Mouse (Mus musculus): ENCODE results near the gene Polr3g. TPM values are rescaled to one million over a fixed set of nuclear protein-coding genes. Genes with fewer than 3 reads are reported as not detected.
"Not testable (repeated sequence)": the region's sequence is repeated elsewhere in the genome, so short reads cannot be mapped to it uniquely, and the experiment has no call there.

Gene Polr3g
- polyA plus RNA-seq, 1 experiment from 2014 or later = 3.3 TPM

DNA sequence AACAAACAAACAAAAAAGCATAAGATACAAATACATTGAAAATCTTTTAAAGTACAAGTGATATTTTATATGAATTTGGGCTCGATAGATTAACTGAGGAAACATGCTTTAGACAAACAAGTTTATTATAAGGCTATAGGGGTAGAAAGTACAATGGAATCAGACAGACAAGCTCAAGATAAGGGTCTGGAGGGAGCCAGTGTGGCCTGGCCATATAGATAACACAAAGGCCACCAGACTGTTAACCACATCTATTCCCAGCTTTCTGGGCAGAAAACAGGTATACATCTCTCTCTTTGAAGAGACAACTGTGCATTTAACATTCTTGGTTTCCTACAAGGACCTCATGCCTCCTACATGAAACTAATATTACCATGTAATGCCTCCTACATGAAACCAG is 19.5 kb upstream of the Polr3g start:
- no peak for ATAC-seq
- no peak overlapping the region for H3K27ac ChIP-seq (ENCODE audit: low read length)

DNA sequence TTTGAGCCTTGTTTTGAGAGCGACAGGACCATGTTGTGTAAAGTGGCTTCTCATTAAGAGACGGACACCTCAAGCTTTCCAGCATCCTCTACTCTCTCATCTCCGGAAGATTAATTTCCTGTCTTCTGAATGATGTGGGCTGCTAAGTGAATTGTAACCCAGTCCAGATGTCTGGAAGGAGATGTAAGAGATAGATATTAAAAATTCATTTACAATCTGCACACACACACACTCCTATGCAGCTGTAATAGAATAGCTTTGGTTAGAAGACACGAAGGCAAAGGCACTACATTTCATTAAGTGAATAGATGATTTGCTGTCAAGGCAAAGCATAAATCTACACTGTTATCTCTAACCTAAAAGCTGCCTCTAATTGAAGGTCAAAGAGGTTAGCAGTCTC is 18.3 kb upstream of the Polr3g start:
- no peak for ATAC-seq

More for the DNA sequence above, 19.5 kb upstream of the Polr3g start:
- no peak overlapping the region for H3K9ac ChIP-seq (ENCODE audit: low read depth, low read length)
- H3K4me1 ChIP-seq (ENCODE audit: control insufficient read depth, insufficient read depth, low read length) = no peaks in the 10 kb centered on the region
- H3K36me3 ChIP-seq (ENCODE audit: control insufficient read depth, insufficient read depth, low read length) = no peaks in the 10 kb centered on the region
- H3K4me2 ChIP-seq (ENCODE audit: low read length) = no peak overlapping the region
- no peaks in the 10 kb centered on the region for H3K27me3 ChIP-seq (ENCODE audit: control insufficient read depth, insufficient read depth, low read depth, low read length)
- H3K9me3 ChIP-seq (replicated peaks; ENCODE audit: control insufficient read depth, low read length, poor library complexity, severe bottlenecking) = no peaks in the 10 kb centered on the region
- WGBS = 98% methylated on average over 1 of the region's 1 CpGs
- no peak overlapping the region for H3K4me3 ChIP-seq (ENCODE audit: low read depth, low read length)

DNA sequence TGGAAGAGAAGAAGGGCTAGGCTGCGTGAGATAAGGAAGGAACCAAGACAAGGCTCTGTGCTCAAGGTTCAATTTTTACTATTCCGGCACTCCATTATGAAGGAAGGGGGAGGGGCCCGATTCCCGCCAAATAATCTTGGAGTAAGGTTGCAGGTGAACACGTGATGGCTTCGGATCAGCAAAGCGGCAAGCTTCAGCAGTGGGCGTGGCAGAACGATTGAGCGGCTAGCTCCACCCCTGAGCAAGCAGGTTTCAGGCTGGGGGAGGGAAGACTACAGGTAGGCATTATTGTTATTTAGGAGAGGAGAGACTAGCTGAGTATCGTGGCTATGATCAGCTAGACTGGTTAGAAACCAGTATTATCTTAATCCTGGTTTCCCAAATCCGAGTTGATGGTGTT is 17.3 kb upstream of the Polr3g start:
- not testable (repeated sequence) for ATAC-seq

More for the DNA sequence above, 18.3 kb upstream of the Polr3g start:
- H3K9ac ChIP-seq (ENCODE audit: low read depth, low read length) = no peak overlapping the region
- no peaks in the 10 kb centered on the region for H3K27me3 ChIP-seq (ENCODE audit: control insufficient read depth, insufficient read depth, low read depth, low read length)
- H3K9me3 ChIP-seq (replicated peaks; ENCODE audit: control insufficient read depth, low read length, poor library complexity, severe bottlenecking) = no peaks in the 10 kb centered on the region
- H3K4me3 ChIP-seq (ENCODE audit: low read depth, low read length) = no peak overlapping the region
- no peak overlapping the region for H3K4me2 ChIP-seq (ENCODE audit: low read length)
- H3K4me1 ChIP-seq (ENCODE audit: control insufficient read depth, insufficient read depth, low read length) = no peaks in the 10 kb centered on the region
- no peaks in the 10 kb centered on the region for H3K36me3 ChIP-seq (ENCODE audit: control insufficient read depth, insufficient read depth, low read length)
- WGBS = 73% methylated on average over 4 of the region's 4 CpGs
- no peak overlapping the region for H3K27ac ChIP-seq (ENCODE audit: low read length)

DNA sequence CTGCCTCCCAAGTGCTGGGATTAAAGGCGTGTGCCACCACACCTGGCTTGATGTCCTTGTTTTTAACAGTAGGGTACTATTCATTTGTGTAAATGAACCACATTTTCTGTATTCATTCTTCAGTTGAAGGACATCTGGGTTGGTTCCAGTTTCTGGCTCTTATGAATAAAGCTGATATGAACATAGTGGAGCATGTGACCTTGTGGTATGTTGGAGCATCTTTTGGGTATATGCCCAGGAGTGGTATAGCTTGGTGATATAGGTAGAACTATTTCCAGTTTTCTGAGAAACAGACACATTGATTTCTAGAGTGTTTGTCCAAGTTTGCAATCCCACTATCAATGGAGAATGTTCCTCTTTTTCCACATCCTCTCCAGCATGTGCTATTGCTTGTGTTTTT is 3.1 kb upstream of the Polr3g start:
- Histone ChIP-seq H3K9me3 (replicated peaks; ENCODE audit: control insufficient read depth, low read length, poor library complexity, severe bottlenecking) (no peaks in the 10 kb centered on the region), H3K4me3 (ENCODE audit: low read depth, low read length) (no peak overlapping the region), H3K9ac (ENCODE audit: low read depth, low read length) (no peak overlapping the region), H3K4me2 (ENCODE audit: low read length) (no peak overlapping the region), H3K27ac (ENCODE audit: low read length) (no peak overlapping the region), H3K36me3 (ENCODE audit: control insufficient read depth, insufficient read depth, low read length) (no peaks in the 10 kb centered on the region), H3K27me3 (ENCODE audit: control insufficient read depth, insufficient read depth, low read depth, low read length) (no peaks in the 10 kb centered on the region), H3K4me1 (ENCODE audit: control insufficient read depth, insufficient read depth, low read length) (peaks cover 19% of the 10 kb centered on the region)
- ATAC-seq = no peak
- WGBS = 100% methylated on average over 1 of the region's 1 CpGs

More for the DNA sequence above, 17.3 kb upstream of the Polr3g start:
- H3K9ac ChIP-seq (ENCODE audit: low read depth, low read length); H3K27me3 ChIP-seq (ENCODE audit: control insufficient read depth, insufficient read depth, low read depth, low read length); H3K4me1 ChIP-seq (ENCODE audit: control insufficient read depth, insufficient read depth, low read length); H3K36me3 ChIP-seq (ENCODE audit: control insufficient read depth, insufficient read depth, low read length); H3K4me3 ChIP-seq (ENCODE audit: low read depth, low read length); H3K9me3 ChIP-seq (replicated peaks; ENCODE audit: control insufficient read depth, low read length, poor library complexity, severe bottlenecking); H3K4me2 ChIP-seq (ENCODE audit: low read length); H3K27ac ChIP-seq (ENCODE audit: low read length): not testable (repeated sequence)
- WGBS = 62% methylated on average over 12 of the region's 12 CpGs

DNA sequence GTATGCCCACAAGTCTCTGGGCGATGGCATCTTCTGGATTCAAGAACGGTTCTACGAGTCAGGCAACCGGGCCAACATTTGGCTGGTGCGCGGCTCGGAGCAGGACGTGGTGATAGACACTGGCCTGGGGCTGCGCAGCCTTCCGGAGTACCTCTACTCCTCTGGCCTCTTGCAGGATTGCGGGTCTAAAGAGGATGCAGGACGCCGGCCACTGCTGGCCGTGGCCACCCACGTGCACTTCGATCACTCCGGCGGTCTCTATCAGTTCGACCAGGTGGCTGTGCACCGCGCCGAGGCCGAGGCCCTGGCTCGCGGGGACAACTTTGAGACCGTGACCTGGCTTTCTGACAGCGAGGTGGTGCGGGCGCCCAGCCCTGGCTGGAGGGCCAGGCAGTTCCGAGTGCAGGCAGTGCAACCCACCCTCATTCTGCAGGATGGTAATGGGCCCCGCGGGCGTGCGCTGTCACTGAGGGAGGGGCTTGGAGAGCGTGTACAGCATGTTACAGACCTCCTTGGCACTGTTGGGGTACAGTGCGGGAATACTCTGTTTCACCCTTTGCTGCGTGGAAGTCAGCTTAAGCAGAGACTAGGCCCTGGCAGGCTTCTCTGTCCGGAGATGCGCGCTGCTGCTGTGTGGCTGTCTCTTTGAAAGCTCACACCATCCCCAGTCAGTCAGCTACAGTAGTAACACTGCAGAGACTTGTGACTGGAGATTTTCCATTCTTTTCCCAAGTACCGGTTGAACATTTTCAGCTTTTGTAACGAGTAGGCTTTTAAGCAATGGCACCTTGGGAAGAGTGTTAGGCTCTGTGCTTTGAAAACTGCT is 946 bp upstream of the Polr3g start:
- peak overlapping the region; percentile 87 for H3K9ac ChIP-seq (ENCODE audit: low read depth, low read length)
- H3K4me2 ChIP-seq (ENCODE audit: low read length) = peak overlapping the region; percentile 84
- H3K4me3 ChIP-seq (ENCODE audit: low read depth, low read length) = peak overlapping the region; percentile 91
- H3K4me1 ChIP-seq (ENCODE audit: control insufficient read depth, insufficient read depth, low read length) = peaks cover 19% of the 10 kb centered on the region
- ATAC-seq = peak; percentile 72
- H3K36me3 ChIP-seq (ENCODE audit: control insufficient read depth, insufficient read depth, low read length) = no peaks in the 10 kb centered on the region
- H3K9me3 ChIP-seq (replicated peaks; ENCODE audit: control insufficient read depth, low read length, poor library complexity, severe bottlenecking) = no peaks in the 10 kb centered on the region
- H3K27ac ChIP-seq (ENCODE audit: low read length) = peak overlapping the region; percentile 88
- under 1% methylated on average over 42 of the region's 42 CpGs for WGBS
- no peaks in the 10 kb centered on the region for H3K27me3 ChIP-seq (ENCODE audit: control insufficient read depth, insufficient read depth, low read depth, low read length)

DNA sequence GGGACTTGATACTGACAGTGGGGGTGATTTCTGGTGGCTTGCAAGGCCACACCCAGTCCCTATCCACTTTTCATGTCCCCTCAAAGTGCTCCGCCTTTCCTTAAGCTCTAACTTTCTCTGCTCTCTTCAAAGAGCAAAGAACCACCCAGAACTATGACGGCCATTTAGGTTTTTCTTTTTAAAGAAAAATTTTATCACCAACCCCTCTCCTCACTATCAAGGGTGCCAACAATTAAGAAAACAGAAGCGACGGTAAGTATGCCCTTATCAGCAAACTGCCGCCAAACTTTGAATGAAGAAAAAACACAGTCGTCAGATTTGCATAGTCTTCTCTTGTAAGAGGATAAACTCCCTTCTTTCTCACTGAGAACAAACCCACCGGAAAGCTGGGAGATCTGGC is 547 bp downstream of the Polr3g start:
- no peaks in the 10 kb centered on the region for H3K36me3 ChIP-seq (ENCODE audit: control insufficient read depth, insufficient read depth, low read length)
- no peaks in the 10 kb centered on the region for H3K27me3 ChIP-seq (ENCODE audit: control insufficient read depth, insufficient read depth, low read depth, low read length)
- ATAC-seq = no peak
- H3K27ac ChIP-seq (ENCODE audit: low read length) = no peak overlapping the region
- 0% methylated on average over 7 of the region's 7 CpGs for WGBS
- peaks cover 19% of the 10 kb centered on the region for H3K4me1 ChIP-seq (ENCODE audit: control insufficient read depth, insufficient read depth, low read length)
- H3K9ac ChIP-seq (ENCODE audit: low read depth, low read length) = peak overlapping the region; percentile 87
- peak overlapping the region; percentile 84 for H3K4me2 ChIP-seq (ENCODE audit: low read length)
- no peaks in the 10 kb centered on the region for H3K9me3 ChIP-seq (replicated peaks; ENCODE audit: control insufficient read depth, low read length, poor library complexity, severe bottlenecking)
- H3K4me3 ChIP-seq (ENCODE audit: low read depth, low read length) = peak overlapping the region; percentile 91

DNA sequence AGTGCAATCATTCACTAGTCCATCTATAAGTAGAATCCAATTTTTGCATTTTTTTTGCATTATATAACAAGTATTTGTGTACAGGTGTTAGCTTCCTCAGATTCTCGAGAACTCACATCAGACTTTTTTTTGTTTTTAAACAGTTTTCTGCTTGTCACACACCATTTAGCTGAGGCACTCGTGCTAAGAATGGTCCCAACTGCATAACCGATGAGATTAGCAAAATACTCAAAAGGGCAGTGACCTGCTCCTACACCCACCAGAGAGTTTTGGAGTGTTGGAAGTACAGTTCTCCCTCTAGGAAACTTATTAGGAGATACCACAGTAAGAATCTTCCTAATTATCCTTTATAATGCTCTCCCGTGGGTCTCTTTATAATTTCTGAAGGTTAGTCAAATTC is 1.0 kb downstream of the Polr3g start:
- Histone ChIP-seq H3K9me3 (replicated peaks; ENCODE audit: control insufficient read depth, low read length, poor library complexity, severe bottlenecking) (no peaks in the 10 kb centered on the region), H3K9ac (ENCODE audit: low read depth, low read length) (no peak overlapping the region), H3K4me3 (ENCODE audit: low read depth, low read length) (no peak overlapping the region), H3K27ac (ENCODE audit: low read length) (no peak overlapping the region), H3K27me3 (ENCODE audit: control insufficient read depth, insufficient read depth, low read depth, low read length) (no peaks in the 10 kb centered on the region), H3K4me1 (ENCODE audit: control insufficient read depth, insufficient read depth, low read length) (peaks cover 19% of the 10 kb centered on the region), H3K36me3 (ENCODE audit: control insufficient read depth, insufficient read depth, low read length) (no peaks in the 10 kb centered on the region), H3K4me2 (ENCODE audit: low read length) (peak overlapping the region; percentile 84)
- ATAC-seq = no peak
- 19% methylated on average over 4 of the region's 4 CpGs for WGBS

DNA sequence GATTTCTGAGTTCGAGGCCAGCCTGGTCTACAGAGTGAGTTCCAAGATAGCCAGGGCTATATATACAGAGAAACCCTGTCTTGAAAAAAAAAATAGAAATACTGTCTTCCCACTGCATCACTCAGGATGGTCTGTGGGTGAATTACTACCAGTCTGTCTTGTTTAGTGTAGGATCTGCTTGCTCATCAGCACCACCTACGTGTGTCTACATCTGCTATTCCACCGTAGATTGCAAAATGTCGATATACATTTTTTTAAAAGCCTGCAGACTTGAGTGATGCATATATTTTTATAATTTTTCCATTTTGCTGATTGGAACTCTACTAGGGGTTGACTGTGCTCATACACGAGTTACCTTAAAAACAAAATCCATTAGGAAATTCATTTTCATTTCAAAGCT is 4.5 kb downstream of the Polr3g start:
- Histone ChIP-seq H3K9me3 (replicated peaks; ENCODE audit: control insufficient read depth, low read length, poor library complexity, severe bottlenecking) (no peaks in the 10 kb centered on the region), H3K4me2 (ENCODE audit: low read length) (no peak overlapping the region), H3K4me3 (ENCODE audit: low read depth, low read length) (no peak overlapping the region), H3K4me1 (ENCODE audit: control insufficient read depth, insufficient read depth, low read length) (peaks cover 6% of the 10 kb centered on the region), H3K27ac (ENCODE audit: low read length) (no peak overlapping the region), H3K27me3 (ENCODE audit: control insufficient read depth, insufficient read depth, low read depth, low read length) (no peaks in the 10 kb centered on the region), H3K9ac (ENCODE audit: low read depth, low read length) (no peak overlapping the region), H3K36me3 (ENCODE audit: control insufficient read depth, insufficient read depth, low read length) (no peaks in the 10 kb centered on the region)
- 97% methylated on average over 5 of the region's 5 CpGs for WGBS
- no peak for ATAC-seq

DNA sequence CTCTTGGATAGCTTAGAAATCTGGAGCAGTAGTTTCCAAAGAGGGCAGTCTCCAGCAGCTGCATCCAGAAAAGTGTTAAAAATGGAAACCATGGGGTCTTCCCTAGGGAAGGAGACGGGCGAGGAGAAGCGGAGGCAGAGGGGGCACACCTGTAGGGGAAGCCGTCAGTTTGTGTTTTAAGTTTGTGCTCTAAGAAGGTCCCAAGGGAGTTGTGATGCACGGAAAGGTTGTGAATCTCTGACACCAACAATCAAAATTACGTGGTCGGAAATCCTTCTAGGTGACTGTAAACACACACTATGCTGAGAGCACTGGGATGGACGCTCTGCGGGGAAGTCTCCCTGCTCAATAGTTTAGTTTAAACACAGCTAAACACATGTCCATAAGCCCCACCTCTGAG is 7.2 kb downstream of the Polr3g start:
- 81% methylated on average over 9 of the region's 9 CpGs for WGBS
- H3K9me3 ChIP-seq (replicated peaks; ENCODE audit: control insufficient read depth, low read length, poor library complexity, severe bottlenecking) = no peaks in the 10 kb centered on the region

More for the DNA sequence above, 7.2 kb downstream of the Polr3g start:
- no peaks in the 10 kb centered on the region for H3K4me1 ChIP-seq (ENCODE audit: control insufficient read depth, insufficient read depth, low read length)
- no peak overlapping the region for H3K27ac ChIP-seq (ENCODE audit: low read length)
- H3K9ac ChIP-seq (ENCODE audit: low read depth, low read length) = no peak overlapping the region
- H3K4me2 ChIP-seq (ENCODE audit: low read length) = no peak overlapping the region
- H3K4me3 ChIP-seq (ENCODE audit: low read depth, low read length) = no peak overlapping the region
- H3K27me3 ChIP-seq (ENCODE audit: control insufficient read depth, insufficient read depth, low read depth, low read length) = no peaks in the 10 kb centered on the region
- no peaks in the 10 kb centered on the region for H3K36me3 ChIP-seq (ENCODE audit: control insufficient read depth, insufficient read depth, low read length)
- no peak for ATAC-seq
